Mouse (Mus musculus) left cerebral cortex, postnatal 25 days (tissue): ENCODE measurements around the gene Fpgs. TPM values are rescaled to one million over a fixed set of nuclear protein-coding genes. Genes with fewer than 3 reads are reported as not detected.

Source experiments
- DNase-seq, 2 experiments: peaks; one replicate each; pipeline ENCODE4 v3.0.0; 2022; ENCODE audit warnings: low spot score in 2 of 2, mixed read lengths in 1 of 2
- intact Hi-C: fragments of 180-260 bp; cut with DNase I; formaldehyde crosslinking; loops from one replicate; pipeline ENCODE4 v1.15.1; 2025
- total RNA-seq, 2 experiments: library from RNA; stranded (reverse); gene quantifications; 2 replicates each; pipeline ENCODE4 v1.2.3; 2021

Fpgs gene
- total RNA-seq, 2 experiments from 2014 or later: 7.1 to 9.4 TPM

GRCm38 (mm10) chr2:32727435-32727834 lies 23.5 kb upstream of the Fpgs start:
- intact Hi-C loops: no loop called here
- peak; percentile 77 to 93 for DNase-seq

- DNase-seq: no peak
- intact Hi-C loops: no loop called here
Observed at GRCm38 (mm10) chr2:32724832-32725790, 21.2 kb upstream of the Fpgs start.

GRCm38 (mm10) chr2:32724149-32724548 lies 20.2 kb upstream of the Fpgs start:
- DNase-seq: no peak
- intact Hi-C loops: no loop called here

GRCm38 (mm10) chr2:32722581-32722980 lies 18.6 kb upstream of the Fpgs start:
- intact Hi-C loops: no loop called here
- DNase-seq: no peak

- no peak for DNase-seq
- intact Hi-C loops: no loop called here
Observed at GRCm38 (mm10) chr2:32722046-32722445, 18.1 kb upstream of the Fpgs start.

- no peak for DNase-seq
- intact Hi-C loops: no loop called here
Observed at GRCm38 (mm10) chr2:32720681-32721229, 16.8 kb upstream of the Fpgs start, which contains the start of gene Sh2d3c. Gene Sh2d3c (plus strand): TSS chr2:32721055.

GRCm38 (mm10) chr2:32720053-32720452 lies 16.1 kb upstream of the Fpgs start:
- intact Hi-C loops: no loop called here
- DNase-seq: no peak

- DNase-seq: peak; percentile 27 to 44
- intact Hi-C loops: no loop called here
Observed at GRCm38 (mm10) chr2:32718761-32719160, 14.8 kb upstream of the Fpgs start.

- no peak for DNase-seq
- intact Hi-C loops: loop anchor here (5.0 kb wide), 1 partner anchor 142 kb away; no protein-coding TSS in a partner anchor
Observed at GRCm38 (mm10) chr2:32714987-32715425, 11.1 kb upstream of the Fpgs start.

- DNase-seq: no peak
- intact Hi-C loops: loop anchor here (5.0 kb wide), 1 partner anchor 143 kb away; no protein-coding TSS in a partner anchor
Observed at GRCm38 (mm10) chr2:32714117-32714986, 10.4 kb upstream of the Fpgs start.

GRCm38 (mm10) chr2:32712934-32713817 lies 9.2 kb upstream of the Fpgs start, which contains the start of gene Cdk9:
Gene Cdk9 (minus strand): TSS chr2:32713076.
- intact Hi-C loops: loop anchor here (1.0 to 5.0 kb wide), 3 partner anchors 28 to 144 kb away; partner anchors contain the start of genes 6330409D20Rik and Tor2a
- peak; percentile 94 for DNase-seq

- DNase-seq: peak; percentile 94
- intact Hi-C loops: loop anchor here (5.0 kb wide), 1 partner anchor 145 kb away; no protein-coding TSS in a partner anchor
Observed at GRCm38 (mm10) chr2:32712586-32712933, 8.6 kb upstream of the Fpgs start.

- peak; percentile 26 to 46 for DNase-seq
- intact Hi-C loops: loop anchor here (5.0 kb wide), 1 partner anchor 145 kb away; no protein-coding TSS in a partner anchor
Observed at GRCm38 (mm10) chr2:32712108-32712551, 8.2 kb upstream of the Fpgs start.

GRCm38 (mm10) chr2:32711301-32712056 lies 7.5 kb upstream of the Fpgs start:
- no peak for DNase-seq
- intact Hi-C loops: loop anchor here (5.0 kb wide), 1 partner anchor 146 kb away; no protein-coding TSS in a partner anchor

GRCm38 (mm10) chr2:32710425-32710824 lies 6.5 kb upstream of the Fpgs start:
- no peak for DNase-seq
- intact Hi-C loops: loop anchor here (5.0 kb wide), 1 partner anchor 147 kb away; no protein-coding TSS in a partner anchor

- DNase-seq: no peak
- intact Hi-C loops: loop anchor here (5.0 kb wide), 1 partner anchor 148 kb away; no protein-coding TSS in a partner anchor
Observed at GRCm38 (mm10) chr2:32709521-32710137, 5.7 kb upstream of the Fpgs start.

- no peak for DNase-seq
- intact Hi-C loops: no loop called here
Observed at GRCm38 (mm10) chr2:32708643-32709042, 4.7 kb upstream of the Fpgs start.
